8 mouse cellular contexts compared by ENCODE assay signal in genomic region chr6:14901971-14902670, GRCm38 (mm10). TPM values are rescaled to one million over a fixed set of nuclear protein-coding genes. Genes with fewer than 3 reads are reported as not detected.
DNase-seq lines count a peak whose midpoint lies in the region; ATAC-seq and TF ChIP-seq lines count a peak whose summit lies in the region.

No protein-coding gene starts in this region.

- peak overlapping the region; percentile 32; the same call in 1 of the 2 replicates for H3K4me3 ChIP-seq in testis, adult 2 months (ENCODE audit: control insufficient read depth, low read depth, low read length)
- peak overlapping the region; percentile 89 for H3K4me3 ChIP-seq in forebrain, embryonic 16.5 days (replicated peaks; ENCODE audit: low read length)
- peak overlapping the region; percentile 74 for H3K4me3 ChIP-seq in limb, embryonic 15.5 days
- peak overlapping the region; percentile 72 for H3K4me3 ChIP-seq in neural tube, embryonic 11.5 days (ENCODE audit: low read depth, low read length)

- ATAC-seq in forebrain, embryonic 16.5 days = no peak
- no peak for ATAC-seq in limb, embryonic 15.5 days (ENCODE audit: insufficient number of reproducible peaks, low FRiP score, low TSS enrichment, low read depth)
- no peak for ATAC-seq in neural tube, embryonic 11.5 days (ENCODE audit: insufficient read depth, low FRiP score, low TSS enrichment)
- no peak for ATAC-seq in erythroid progenitor cell, adult 5-6 weeks (replicated peaks; ENCODE audit: low FRiP score, poor library complexity, severe bottlenecking)
- no peak for ATAC-seq in frontal cortex, adult (ENCODE audit: low TSS enrichment)

- no peak for TF ChIP-seq POLR2A in testis, adult 2 months (IDR thresholded peaks at IDR 0.05; ENCODE audit: control insufficient read depth, low read depth, low read length)

- H3K9me3 ChIP-seq in forebrain, embryonic 16.5 days (ENCODE audit: control insufficient read depth, low read length) = no peaks in the 10 kb centered on the region
- H3K9me3 ChIP-seq in limb, embryonic 15.5 days = no peaks in the 10 kb centered on the region
- H3K9me3 ChIP-seq in neural tube, embryonic 11.5 days (ENCODE audit: control insufficient read depth, low read length) = no peaks in the 10 kb centered on the region

- peak overlapping the region; percentile 88 for H3K9ac ChIP-seq in forebrain, embryonic 16.5 days (replicated peaks; ENCODE audit: low read depth, low read length)
- H3K9ac ChIP-seq in limb, embryonic 15.5 days = peak overlapping the region; percentile 76
- peak overlapping the region; percentile 81 for H3K9ac ChIP-seq in neural tube, embryonic 11.5 days (ENCODE audit: low read length)

- H3K4me1 ChIP-seq in testis, adult 2 months (ENCODE audit: control insufficient read depth, insufficient read depth, low read length) = peaks cover 15% of the 10 kb centered on the region
- H3K4me1 ChIP-seq in forebrain, embryonic 16.5 days (replicated peaks; ENCODE audit: control insufficient read depth, insufficient read depth, low read length) = peaks cover 40% of the 10 kb centered on the region
- H3K4me1 ChIP-seq in limb, embryonic 15.5 days = peaks cover 44% of the 10 kb centered on the region
- peaks cover 15% of the 10 kb centered on the region for H3K4me1 ChIP-seq in neural tube, embryonic 11.5 days (ENCODE audit: control insufficient read depth, insufficient read depth, low read length)

- WGBS in forebrain, embryonic 16.5 days = 8% methylated on average over 13 of the region's 13 CpGs
- WGBS in limb, embryonic 15.5 days = 6% methylated on average over 13 of the region's 13 CpGs
- WGBS in neural tube, embryonic 11.5 days = 4% methylated on average over 13 of the region's 13 CpGs

- TF ChIP-seq CTCF in testis, adult 2 months (IDR thresholded peaks at IDR 0.05; ENCODE audit: control insufficient read depth, insufficient read depth, insufficient replicate concordance, low read depth, low read length) = no peak

- no peaks in the 10 kb centered on the region for H3K36me3 ChIP-seq in testis, adult 2 months (ENCODE audit: control insufficient read depth, insufficient read depth, low read length)
- H3K36me3 ChIP-seq in forebrain, embryonic 16.5 days (ENCODE audit: control insufficient read depth, insufficient read depth) = no peaks in the 10 kb centered on the region
- H3K36me3 ChIP-seq in limb, embryonic 15.5 days = no peaks in the 10 kb centered on the region
- H3K36me3 ChIP-seq in neural tube, embryonic 11.5 days (ENCODE audit: control insufficient read depth, insufficient read depth, low read length) = no peaks in the 10 kb centered on the region

- DNase-seq in testis, postnatal 10 days (ENCODE audit: low spot score) = no peak
- DNase-seq in neural tube, embryonic 11.5 days (ENCODE audit: low spot score) = peak; percentile 26
- no peak for DNase-seq in spleen, postnatal 10 days (ENCODE audit: low spot score in 2 of 2)

- no peak overlapping the region for H3K27ac ChIP-seq in testis, adult 2 months (ENCODE audit: control insufficient read depth, insufficient read depth, low read depth, low read length)
- H3K27ac ChIP-seq in forebrain, embryonic 16.5 days (ENCODE audit: low read length) = peak overlapping the region; percentile 80; the same call in 1 of the 2 replicates
- peak overlapping the region; percentile 93 for H3K27ac ChIP-seq in limb, embryonic 15.5 days
- H3K27ac ChIP-seq in neural tube, embryonic 11.5 days (ENCODE audit: low read depth, low read length) = peak overlapping the region; percentile 93; the same call in 1 of the 2 replicates

- H3K4me2 ChIP-seq in forebrain, embryonic 16.5 days (ENCODE audit: low read length) = peak overlapping the region; percentile 86
- peak overlapping the region; percentile 75 for H3K4me2 ChIP-seq in limb, embryonic 15.5 days
- peak overlapping the region; percentile 79 for H3K4me2 ChIP-seq in neural tube, embryonic 11.5 days (ENCODE audit: low read depth)

- H3K27me3 ChIP-seq in testis, adult 2 months (ENCODE audit: control insufficient read depth, insufficient read depth, low read length) = peaks cover 8% of the 10 kb centered on the region
- H3K27me3 ChIP-seq in forebrain, embryonic 16.5 days (replicated peaks; ENCODE audit: control insufficient read depth, insufficient read depth, low read length) = no peaks in the 10 kb centered on the region
- H3K27me3 ChIP-seq in limb, embryonic 15.5 days = 0 out of 2 replicates have a peak, but pooled peaks cover 6% of the 10 kb centered on the region
- H3K27me3 ChIP-seq in neural tube, embryonic 11.5 days (ENCODE audit: control insufficient read depth, insufficient read depth, low read length) = no peaks in the 10 kb centered on the region

RNA-seq across cellular contexts. Expression of gene Foxp2, which starts 1.0 kb away (rescaled TPM):
- 0.54 and 0.83 TPM in 2 replicates for polyA plus RNA-seq in testis, adult 2 months (2012; rRNA removed)
- 36.0 and 44.4 TPM in 2 replicates for polyA plus RNA-seq in forebrain, embryonic 16.5 days (2015; fragmentation: Nextera tagmentation; extraction: Ambion mirVana)
- polyA plus RNA-seq in limb, embryonic 15.5 days (2015; fragmentation: Nextera tagmentation; extraction: Ambion mirVana) = 20.6 and 25.8 TPM in 2 replicates
- polyA plus RNA-seq in neural tube, embryonic 11.5 days (2014; fragmentation: Nextera tagmentation; extraction: Ambion mirVana) = 30.9 and 31.9 TPM in 2 replicates
- total RNA-seq in erythroid progenitor cell, adult 5-6 weeks (2015; ENCODE audit: low replicate concordance) = not detected in 2 replicates
- 1.4 TPM in 1 of 2 replicates, not detected in the other for total RNA-seq in erythroid progenitor cell, adult 5-6 weeks (2017; ENCODE audit: low replicate concordance)

Comparison
In these comparisons a context has a peak if more than half of its experiments do, and no peak if none do; other contexts are left out.
1. H3K4me3 ChIP-seq: peak in every context shown above with its lines; median percentile 89 in forebrain, embryonic 16.5 days; 74 in limb, embryonic 15.5 days; 72 in neural tube, embryonic 11.5 days; 32 in testis, adult 2 months.
2. RNA of gene Foxp2, which starts 1.0 kb away (polyA plus RNA-seq): 36.0 to 44.4 TPM in forebrain, embryonic 16.5 days, 30.9 to 31.9 TPM in neural tube, embryonic 11.5 days and 20.6 to 25.8 TPM in limb, embryonic 15.5 days; 0.54 to 0.83 TPM in testis, adult 2 months; every median in the first group is over 10 times any median in the second.
3. Peak in every context shown above with its lines, with median percentiles within 50 percentile points of each other: H3K4me2 ChIP-seq and H3K9ac ChIP-seq.